Mouse (Mus musculus) right cerebral cortex, postnatal 14 days (tissue): ENCODE data around the gene Sestd1.

ENCODE experiments used
- DNase-seq: peaks from one replicate; pipeline ENCODE4 v3.0.0; 2022

The Sestd1 gene

GRCm38 (mm10) chr2:77171444-77172240, 108.8 kb downstream of the Sestd1 start:
- no peak for DNase-seq

DNA sequence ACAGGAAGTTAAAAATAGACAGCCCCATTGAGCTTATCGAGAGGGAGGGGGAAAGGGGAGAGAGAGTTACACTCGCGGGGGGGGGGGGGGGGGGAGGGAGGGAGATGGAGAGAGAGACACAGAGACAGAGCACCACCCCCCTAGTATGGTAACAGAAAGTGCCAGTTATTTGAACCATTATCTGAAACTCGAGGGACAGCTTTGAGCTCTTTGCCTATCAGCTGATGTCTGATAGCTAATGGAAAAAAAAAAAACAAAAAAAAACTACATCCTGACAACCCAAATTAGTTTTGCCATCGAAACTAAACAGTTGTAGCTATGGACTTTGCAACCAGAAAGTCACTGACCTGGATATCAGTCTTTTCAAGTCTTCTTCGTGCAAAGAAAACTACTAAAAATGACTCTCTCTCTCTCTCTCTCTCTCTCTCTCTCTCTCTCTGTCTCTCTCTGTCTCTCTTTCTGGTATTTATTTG, 109.7 kb downstream of the Sestd1 start, which contains the start of gene Ccdc141:
Gene Ccdc141 (minus strand): TSS at position 4 of the 473 bp plus-strand sequence.
- DNase-seq, result no peak

GRCm38 (mm10) chr2:77169916-77170632, 110.3 kb downstream of the Sestd1 start:
- no peak for DNase-seq

GRCm38 (mm10) chr2:77169218-77169617, 111.2 kb downstream of the Sestd1 start:
- DNase-seq, result no peak

DNA sequence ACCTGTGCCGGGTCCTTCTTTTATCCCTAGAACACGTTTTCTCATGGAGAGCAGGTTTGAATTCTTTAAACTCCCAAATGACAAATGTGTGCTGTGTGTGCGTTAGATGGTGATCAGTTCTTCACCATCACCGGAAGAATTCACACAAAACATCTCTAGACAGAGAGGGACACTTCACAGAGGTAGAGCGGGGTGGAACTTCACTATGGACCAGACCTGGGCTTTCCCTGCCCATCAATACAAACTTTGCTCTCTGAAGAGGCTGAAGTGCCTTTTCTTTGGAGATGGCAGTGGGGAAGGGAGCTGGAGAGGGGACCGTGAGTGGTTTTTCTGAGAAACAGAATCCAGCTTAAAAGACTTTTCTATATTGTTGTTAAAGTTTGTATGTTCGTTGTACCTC, 111.6 kb downstream of the Sestd1 start:
- no peak for DNase-seq

GRCm38 (mm10) chr2:77168081-77168685, 112.2 kb downstream of the Sestd1 start:
- DNase-seq, result no peak

GRCm38 (mm10) chr2:77166366-77166765, 114.0 kb downstream of the Sestd1 start:
- no peak for DNase-seq

DNA sequence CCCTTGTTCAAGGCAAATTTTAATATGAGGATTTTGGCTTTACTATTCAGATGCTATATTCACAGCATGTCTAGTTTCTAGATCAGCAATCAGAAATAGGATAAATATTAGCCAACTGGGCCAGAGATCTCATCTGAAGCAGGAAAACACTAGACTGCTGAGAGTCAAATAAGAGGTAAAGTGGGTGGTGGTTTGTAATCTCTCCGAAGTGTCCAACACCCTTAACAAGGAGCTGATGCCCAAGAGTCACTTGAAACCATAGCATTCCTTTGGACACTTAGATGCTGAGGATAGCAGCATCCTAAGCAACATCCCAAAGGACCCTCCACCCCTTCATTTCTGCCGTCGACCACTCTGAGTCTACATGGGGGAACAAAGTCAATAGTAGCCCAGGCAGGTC, 115.7 kb downstream of the Sestd1 start:
- DNase-seq, result no peak

- no peak for DNase-seq
These were observed 117.0 kb downstream of the Sestd1 start for GRCm38 (mm10) chr2:77163381-77163780.

- DNase-seq, result no peak
These were observed 118.3 kb downstream of the Sestd1 start for GRCm38 (mm10) chr2:77162135-77162534.

DNA sequence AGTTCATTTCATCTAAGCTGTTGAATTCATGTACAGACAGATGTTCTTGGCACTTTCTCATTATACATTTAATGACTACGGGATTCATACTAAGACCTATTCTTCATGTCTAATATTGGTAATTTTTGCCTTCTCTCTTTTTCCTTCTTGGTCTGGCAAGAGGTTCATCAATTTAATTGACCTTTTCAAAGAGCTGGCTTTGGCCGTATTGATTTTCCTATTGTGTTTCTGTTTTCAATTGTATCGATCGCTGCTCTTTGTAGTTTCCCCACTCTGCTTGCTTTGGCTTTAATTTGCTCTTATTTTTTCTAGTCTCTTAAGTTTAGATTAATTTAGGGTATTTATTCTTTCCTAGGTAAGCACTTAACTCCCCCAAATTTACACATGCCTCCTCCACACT, 122.8 kb downstream of the Sestd1 start:
- no peak for DNase-seq

GRCm38 (mm10) chr2:77154080-77154479, 126.3 kb downstream of the Sestd1 start:
- DNase-seq, result no peak

DNA sequence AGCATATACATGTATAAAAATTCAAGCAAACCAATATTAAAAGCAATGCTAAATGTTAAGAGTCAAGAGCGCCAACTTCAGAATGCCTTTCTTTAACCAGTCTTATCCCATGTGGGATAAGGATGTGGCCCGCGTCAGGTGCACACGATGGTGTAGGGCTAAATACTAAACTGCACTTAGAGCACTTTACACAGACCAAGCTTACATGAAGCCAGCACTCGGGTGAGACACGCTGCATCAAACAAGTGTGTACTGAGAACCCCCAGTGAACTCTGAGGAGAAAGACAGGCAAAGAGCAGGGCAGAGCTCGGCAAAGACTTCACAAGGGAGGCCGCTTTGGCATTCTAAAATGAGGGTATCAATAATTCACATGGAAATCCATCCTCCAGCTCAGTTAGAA, 129.1 kb downstream of the Sestd1 start:
- DNase-seq, result no peak

- DNase-seq, result no peak
These were observed 130.8 kb downstream of the Sestd1 start for GRCm38 (mm10) chr2:77149576-77149975.

DNA sequence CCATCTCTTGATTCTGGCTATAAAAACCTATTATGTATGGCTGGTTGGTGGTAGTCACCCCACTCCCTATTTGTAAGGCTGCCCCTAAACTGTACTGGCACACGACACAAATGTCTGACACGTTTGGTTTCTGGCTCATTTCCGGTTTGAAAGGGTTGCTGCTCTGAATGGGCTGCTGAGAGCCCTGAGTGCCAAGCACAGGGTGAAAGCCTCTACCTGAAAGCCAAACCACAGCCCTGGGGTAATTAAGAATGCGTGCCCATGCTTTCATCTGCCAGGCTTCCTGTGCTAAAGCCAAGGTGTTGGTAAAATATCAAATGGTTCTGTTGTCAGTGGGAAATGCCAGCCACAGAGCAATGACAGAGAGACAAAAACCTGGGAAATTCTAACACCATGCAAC, 132.2 kb downstream of the Sestd1 start:
- no peak for DNase-seq

GRCm38 (mm10) chr2:77146968-77147367, 133.4 kb downstream of the Sestd1 start:
- DNase-seq, result no peak

DNA sequence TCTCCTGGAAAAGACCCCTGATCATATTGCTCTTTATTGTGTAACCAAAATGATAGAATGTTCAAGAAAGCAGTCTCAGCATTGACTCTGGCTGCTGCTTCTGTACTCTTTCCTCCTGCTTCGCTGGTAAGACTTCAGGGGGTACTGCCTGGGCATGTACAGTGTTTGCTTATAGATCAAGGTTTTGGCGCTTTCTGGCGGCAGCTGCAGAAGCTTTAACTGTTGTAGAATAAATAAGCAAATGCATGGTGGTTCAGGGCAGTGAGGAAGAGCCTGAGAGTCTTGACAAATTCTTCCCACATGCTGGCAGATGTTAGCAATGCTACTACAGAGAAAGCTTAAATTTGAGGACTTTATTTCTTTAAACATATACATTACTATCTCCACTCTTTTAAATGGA, 134.1 kb downstream of the Sestd1 start:
- DNase-seq, result no peak

DNA sequence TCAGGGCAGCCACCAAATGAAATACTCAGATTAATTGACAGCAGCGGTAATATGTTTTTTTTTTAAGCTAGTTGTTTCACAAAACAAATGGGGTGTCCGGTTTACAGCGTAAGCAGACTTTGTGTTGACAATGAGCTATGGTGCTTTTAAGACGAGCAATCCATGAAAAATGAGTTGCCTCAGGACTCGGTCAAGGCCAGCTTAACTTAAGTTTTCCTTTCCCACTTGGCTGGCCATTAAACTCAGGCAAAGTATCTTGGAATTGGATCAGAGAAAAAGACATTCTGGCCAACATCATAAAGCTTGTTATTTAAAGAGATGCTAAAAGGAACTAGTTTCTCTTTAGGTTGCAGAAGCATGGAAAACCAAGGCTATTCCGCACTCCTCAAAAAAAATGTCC, 136.9 kb downstream of the Sestd1 start:
- no peak for DNase-seq

DNA sequence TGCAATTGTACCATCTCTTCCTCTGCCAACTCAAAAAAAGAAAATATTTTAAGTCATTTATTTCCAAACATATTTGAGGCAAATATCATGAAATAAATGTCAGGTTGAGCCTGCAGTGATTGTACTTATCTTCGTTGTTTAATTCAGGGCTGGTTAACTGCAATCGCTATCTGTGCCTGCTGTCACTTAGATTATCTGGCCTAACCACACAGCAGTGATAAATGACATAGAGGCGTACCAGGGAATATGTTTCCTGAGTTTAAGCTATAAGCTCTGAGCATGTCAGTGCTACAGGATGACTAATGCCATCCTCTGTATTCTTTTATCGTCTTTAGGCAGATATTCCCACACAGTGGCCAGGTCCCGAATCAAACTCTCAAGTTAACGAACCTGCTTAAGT, 141.5 kb downstream of the Sestd1 start:
- no peak for DNase-seq

- no peak for DNase-seq
These were observed 145.5 kb downstream of the Sestd1 start for GRCm38 (mm10) chr2:77134906-77135305.

DNA sequence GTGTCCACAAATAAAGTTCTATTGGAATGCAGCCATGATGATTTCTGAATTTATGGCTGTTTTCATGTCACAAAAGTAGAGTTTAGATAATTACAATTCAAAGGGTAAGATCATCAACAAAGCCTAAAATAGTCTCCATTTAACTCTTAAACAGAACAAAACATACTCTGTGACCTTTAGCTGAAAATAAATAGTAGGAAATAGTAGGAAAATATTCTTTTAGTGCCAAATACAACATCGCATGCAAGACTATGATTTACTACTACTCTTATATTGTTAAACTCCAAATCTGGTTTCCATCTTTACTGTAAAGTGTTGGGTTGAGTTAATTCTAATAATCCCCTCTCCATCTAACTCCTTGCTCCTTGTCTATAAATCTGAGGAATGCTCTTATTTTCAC, 147.0 kb downstream of the Sestd1 start:
- no peak for DNase-seq
